Mouse (Mus musculus) layer of hippocampus, postnatal 14 days (tissue): ENCODE results near the gene Lif. TPM values are rescaled to one million over a fixed set of nuclear protein-coding genes. Genes with fewer than 3 reads are reported as not detected.

Experiments
- total RNA-seq, 2 experiments: library from RNA; stranded (reverse); gene quantifications; 2 replicates each; pipeline ENCODE4 v1.2.3; 2021

Lif gene
- total RNA-seq, 2 experiments from 2014 or later = 0.69 to 0.78 TPM

Other genes with a start within 250 kb of the Lif start
- under 1 TPM in 1 of 2 experiments, not detected in 1; 0.55 TPM for gene Sec14l4, start 226.1 kb upstream of the Lif start, total RNA-seq
- 1 to 10 TPM; 3.1 TPM for gene Sec14l3, start 192.7 kb upstream of the Lif start, total RNA-seq
- 100 to 1,000 TPM in 1 of 2 experiments, 10 to 100 TPM in 1; 95.0 to 100 TPM for gene Mtfp1, start 162.1 kb upstream of the Lif start, total RNA-seq
- gene Sec14l2, start 134.1 kb upstream of the Lif start, total RNA-seq = 10 to 100 TPM; 43.2 to 44.3 TPM
- gene Rnf215, start 122.4 kb upstream of the Lif start, total RNA-seq = 10 to 100 TPM; 34.4 to 38.2 TPM
- gene Ccdc157, start 97.3 kb upstream of the Lif start, total RNA-seq = 10 to 100 TPM; 13.0 to 13.1 TPM
- 10 to 100 TPM; 68.8 to 72.5 TPM for gene Sf3a1, start 97.2 kb upstream of the Lif start, total RNA-seq
- 10 to 100 TPM; 29.4 to 30.6 TPM for gene Tbc1d10a, start 70.8 kb upstream of the Lif start, total RNA-seq
- gene Castor1, start 39.3 kb upstream of the Lif start, total RNA-seq = 1 to 10 TPM; 6.3 to 9.1 TPM
- gene Osm, start 21.1 kb upstream of the Lif start, total RNA-seq = not detected
- gene Hormad2, start 183.5 kb downstream of the Lif start, total RNA-seq = not detected